Mouse (Mus musculus) cortical plate, adult 2 months (tissue): Measurements from ENCODE around the gene Rspo4.

ENCODE experiments used
- CTCF ChIP-seq: fragments of 200-500 bp; IDR thresholded peaks from 2 replicates; pipeline ENCODE4 v1.5.1; 2011; ENCODE audit warnings: mild to moderate bottlenecking, control low read depth, low read length; ENCODE audit not compliant: insufficient read depth; ENCODE audit errors: extremely low read depth
- POLR2A ChIP-seq: fragments of 200-500 bp; IDR thresholded peaks from 2 replicates; pipeline ENCODE4 v1.6.1; 2011; ENCODE audit warnings: mild to moderate bottlenecking, low read length, control low read depth; ENCODE audit not compliant: insufficient read depth; ENCODE audit errors: extremely low read depth

- TF ChIP-seq POLR2A, result no peak
- TF ChIP-seq CTCF, result no peak
Measured at GRCm38 (mm10) chr2:151910919-151911500, 68.3 kb downstream of the Rspo4 start, which contains the start of gene Angpt4.
